Mouse (Mus musculus) gastrocnemius, adult 2 months (tissue): Measurements from ENCODE around the gene Caly. TPM values are rescaled to one million over a fixed set of nuclear protein-coding genes. Genes with fewer than 3 reads are reported as not detected.

Experiments used
- DNase-seq: peaks from one replicate; pipeline ENCODE4 v3.0.0; 2022
- H3K27ac ChIP-seq: fragments of 200-600 bp; 2 replicates; pipeline ENCODE4 v1.8.1; 2022; ENCODE audit warnings: mild to moderate bottlenecking
- H3K4me3 ChIP-seq: fragments of 200-600 bp; 2 replicates; pipeline ENCODE4 v1.8.1; 2022; ENCODE audit warnings: mild to moderate bottlenecking, moderate library complexity
- CTCF ChIP-seq: fragments of 200-600 bp; IDR thresholded peaks from 2 replicates; pipeline ENCODE4 v1.8.1; 2022; ENCODE audit warnings: antibody characterized with exemption, mild to moderate bottlenecking, moderate library complexity
- intact Hi-C: fragments of 180-260 bp; cut with DNase I; formaldehyde crosslinking; loops from one replicate; pipeline ENCODE4 v1.15.1; 2025
- total RNA-seq, 2 experiments: library from RNA; stranded (reverse); gene quantifications; 2 replicates each; pipeline ENCODE4 v1.2.3; 2021

Gene Caly
- total RNA-seq, 2 experiments from 2014 or later = 0.20 TPM; not detected in 1

GRCm38 (mm10) chr7:140049115-140049689 is 33.1 kb downstream of the Caly start:
- no peak overlapping the region for H3K27ac ChIP-seq
- peak overlapping the region; percentile 70 for H3K4me3 ChIP-seq
- TF ChIP-seq CTCF = no peak
- intact Hi-C loops = no loop called here
- peak; percentile 27 for DNase-seq

GRCm38 (mm10) chr7:140048361-140049114 is 33.8 kb downstream of the Caly start, which contains the start of gene Msx3:
Gene Msx3 (minus strand): TSS chr7:140049089.
- Histone ChIP-seq H3K27ac (no peak within 1 kb of the TSS), H3K4me3 (peak within 1 kb of the TSS; percentile 70)
- intact Hi-C loops = no loop called here
- TF ChIP-seq CTCF = no peak
- no peak for DNase-seq

- Histone ChIP-seq H3K4me3 (peak overlapping the region; percentile 70), H3K27ac (no peak overlapping the region)
- TF ChIP-seq CTCF = no peak
- intact Hi-C loops = no loop called here
- peak; percentile 76 for DNase-seq
These were observed 34.5 kb downstream of the Caly start for GRCm38 (mm10) chr7:140047811-140048311.

GRCm38 (mm10) chr7:140045546-140045945 is 36.8 kb downstream of the Caly start:
- DNase-seq = no peak
- intact Hi-C loops = no loop called here
- H3K27ac ChIP-seq = no peak overlapping the region
- H3K4me3 ChIP-seq = no peak overlapping the region
- TF ChIP-seq CTCF = no peak

GRCm38 (mm10) chr7:140042728-140043127 is 39.6 kb downstream of the Caly start:
- H3K4me3 ChIP-seq = no peak overlapping the region
- TF ChIP-seq CTCF = no peak
- intact Hi-C loops = no loop called here
- H3K27ac ChIP-seq = no peak overlapping the region
- DNase-seq = no peak

DNA sequence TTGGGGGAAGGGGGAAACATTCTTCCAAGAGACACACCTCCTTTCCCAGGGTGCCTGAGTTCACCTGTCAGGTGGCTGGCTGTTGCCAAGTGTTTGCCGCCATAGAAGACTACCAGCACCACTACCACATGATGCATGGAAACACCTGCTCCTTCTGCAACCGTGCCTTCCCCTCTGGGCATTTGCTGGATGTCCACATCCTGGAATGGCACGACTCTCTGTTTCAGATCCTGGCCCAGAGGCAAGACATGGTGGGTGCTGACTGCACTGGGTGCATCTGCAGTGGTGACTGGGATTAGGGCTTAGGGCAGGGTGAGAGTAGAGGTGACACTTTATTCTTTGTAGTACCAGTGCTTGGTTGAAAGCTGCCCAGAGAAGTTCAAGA is 45.2 kb downstream of the Caly start:
- no peak for TF ChIP-seq CTCF
- intact Hi-C loops = loop anchor here (5.0 kb wide), 1 partner anchor 80 kb away; the partner anchor contains the start of genes Echs1 and Paox
- H3K27ac ChIP-seq = no peak overlapping the region

DNA sequence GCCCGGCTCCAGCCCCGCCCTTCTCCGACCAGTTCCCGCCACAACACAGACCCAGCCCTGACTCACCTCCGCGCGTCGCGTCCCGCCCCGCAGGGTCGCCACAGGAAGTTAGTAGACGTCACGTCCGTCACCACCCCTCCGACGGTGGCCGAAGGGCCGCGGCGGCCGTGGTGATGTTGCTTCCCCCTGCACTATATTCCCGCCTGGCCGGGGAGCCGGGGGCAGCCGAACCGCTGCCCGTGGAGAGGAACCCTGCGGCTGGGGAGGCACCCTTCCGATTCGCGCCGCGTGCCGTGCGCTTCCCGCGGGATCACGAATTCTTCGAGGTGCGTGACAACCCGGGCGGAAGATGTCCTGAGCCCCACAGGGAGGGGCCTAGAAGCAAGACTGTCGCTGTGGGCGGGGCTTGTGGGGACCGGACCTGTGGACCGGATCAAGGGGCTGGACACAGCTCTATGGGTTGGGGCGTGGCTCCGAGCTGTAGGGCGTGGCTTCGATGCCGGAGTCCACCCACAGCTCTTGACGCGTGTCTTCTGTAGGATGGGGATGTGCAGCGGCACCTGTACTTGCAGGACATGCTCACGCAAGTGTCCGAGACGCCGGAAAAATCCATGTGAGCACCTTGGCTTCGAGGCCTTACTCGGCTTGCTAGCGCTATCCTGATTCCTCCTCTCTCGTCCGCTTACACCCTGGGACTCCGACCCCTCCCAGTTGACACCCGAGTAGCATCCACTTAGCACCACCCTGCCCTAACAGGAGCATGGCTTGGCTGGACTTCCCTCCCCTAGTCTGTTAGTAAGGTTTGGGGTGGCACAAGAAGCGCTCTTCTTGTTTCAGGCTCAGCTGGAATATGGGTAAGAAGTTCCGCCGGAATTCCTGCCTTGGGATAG is 45.8 kb downstream of the Caly start, which contains the start of the genes Zfp511 and Tubgcp2:
Gene Zfp511 (plus strand): TSS at position 111 of the 890 bp plus-strand sequence.
Gene Tubgcp2 (minus strand): TSS at position 389 of the 890 bp plus-strand sequence.
- no peak for TF ChIP-seq CTCF
- H3K27ac ChIP-seq = peak within 1 kb of the TSS; percentile 97
- intact Hi-C loops = loop anchor here (5.0 kb wide), 1 partner anchor 81 kb away; the partner anchor contains the start of genes Echs1 and Paox
- peak within 1 kb of the TSS; percentile 84 for H3K4me3 ChIP-seq
- DNase-seq = peak; percentile 98

More for the DNA sequence above, 45.2 kb downstream of the Caly start:
- H3K4me3 ChIP-seq = peak overlapping the region; percentile 84
- DNase-seq = no peak

DNA sequence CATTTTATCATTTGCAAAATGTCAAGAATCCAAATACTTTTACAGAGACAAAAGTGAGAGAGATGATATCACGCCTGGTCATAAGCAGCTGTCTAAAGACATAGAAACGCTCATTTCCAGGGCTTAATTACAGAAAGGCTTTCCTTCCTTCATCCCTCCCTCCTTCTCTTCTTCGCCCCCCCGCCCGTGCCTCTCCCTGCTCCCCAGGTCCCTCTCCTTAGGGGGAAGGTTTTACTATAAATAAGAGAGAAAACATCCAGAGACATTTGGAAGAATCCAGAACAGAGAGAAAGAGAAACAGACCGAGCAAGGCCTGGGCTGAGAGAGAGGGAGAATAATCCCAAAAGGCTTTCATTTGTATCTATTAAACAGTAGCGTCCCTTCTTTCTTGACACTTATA is 46.9 kb downstream of the Caly start:
- intact Hi-C loops = loop anchor here (5.0 kb wide), 1 partner anchor 82 kb away; the partner anchor contains the start of genes Echs1 and Paox
- TF ChIP-seq CTCF = no peak

GRCm38 (mm10) chr7:140033386-140033785 is 49.0 kb downstream of the Caly start:
- intact Hi-C loops = no loop called here
- Histone ChIP-seq H3K4me3 (no peak overlapping the region), H3K27ac (no peak overlapping the region)
- no peak for TF ChIP-seq CTCF
- DNase-seq = no peak

More for the DNA sequence above, 46.9 kb downstream of the Caly start:
- DNase-seq = no peak
- Histone ChIP-seq H3K27ac (peak overlapping the region; percentile 97), H3K4me3 (peak overlapping the region; percentile 84)

DNA sequence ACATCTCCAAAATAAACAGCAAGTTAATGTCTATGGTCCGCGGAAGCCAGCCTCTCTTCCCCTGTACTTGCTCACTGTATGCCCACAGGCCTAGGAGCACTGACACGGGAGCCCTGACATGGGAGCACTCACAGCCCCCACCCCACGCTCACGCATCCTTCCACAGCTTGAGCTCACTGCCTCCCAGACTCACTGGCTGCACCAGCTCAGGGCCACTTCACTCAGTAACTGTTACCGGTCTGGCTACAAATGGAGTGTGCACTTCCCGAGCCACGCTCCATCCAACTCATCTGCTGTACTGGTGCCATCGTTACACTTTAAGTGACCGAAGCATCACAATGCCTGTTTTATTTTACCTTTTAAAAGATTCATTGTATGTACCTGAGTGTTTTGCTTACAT is 50.0 kb downstream of the Caly start:
- H3K27ac ChIP-seq = no peak overlapping the region
- intact Hi-C loops = no loop called here
- no peak overlapping the region for H3K4me3 ChIP-seq
- no peak for TF ChIP-seq CTCF
- no peak for DNase-seq

GRCm38 (mm10) chr7:140031771-140032170 is 50.6 kb downstream of the Caly start:
- TF ChIP-seq CTCF = no peak
- DNase-seq = no peak
- Histone ChIP-seq H3K4me3 (no peak overlapping the region), H3K27ac (no peak overlapping the region)
- intact Hi-C loops = no loop called here

Other genes starting within 250 kb of the Caly start
- gene Adgra1, start 248.4 kb downstream of the Caly start, total RNA-seq = under 1 TPM in 1 of 2 experiments, not detected in 1; 0.08 TPM
- not detected for gene Kndc1, start 187.9 kb downstream of the Caly start, total RNA-seq
- not detected for gene Utf1, start 138.8 kb downstream of the Caly start, total RNA-seq
- gene 6430531B16Rik, start 103.8 kb downstream of the Caly start, total RNA-seq = not detected
- gene Adam8, start 90.0 kb downstream of the Caly start, total RNA-seq = under 1 TPM; 0.39 to 0.43 TPM
- 1 to 10 TPM; 8.4 to 8.6 TPM for gene Zfp511, start 46.2 kb downstream of the Caly start, total RNA-seq
- 10 to 100 TPM; 19.7 to 23.5 TPM for gene Tubgcp2, start 45.9 kb downstream of the Caly start, total RNA-seq
- not detected for gene Msx3, start 33.5 kb downstream of the Caly start, total RNA-seq
- not detected for gene Prap1, start 10.8 kb upstream of the Caly start, total RNA-seq
- gene Fuom, start 19.9 kb upstream of the Caly start, total RNA-seq = 10 to 100 TPM; 35.2 to 52.0 TPM
- gene Paox, start 33.3 kb upstream of the Caly start, total RNA-seq = 1 to 10 TPM; 3.6 to 5.1 TPM
- gene Echs1, start 33.9 kb upstream of the Caly start, total RNA-seq = 100 to 1,000 TPM; 116 to 201 TPM
- gene Mtg1, start 55.0 kb upstream of the Caly start, total RNA-seq = 10 to 100 TPM; 26.5 to 33.2 TPM
- under 1 TPM; 0.13 to 0.50 TPM for gene Sprn, start 72.3 kb upstream of the Caly start, total RNA-seq
- not detected for gene Olfr522, start 82.2 kb upstream of the Caly start, total RNA-seq
- not detected for gene Olfr523, start 90.7 kb upstream of the Caly start, total RNA-seq
- gene Olfr524, start 123.4 kb upstream of the Caly start, total RNA-seq = not detected
- not detected for gene Cd163l1, start 135.7 kb upstream of the Caly start, total RNA-seq
- not detected for gene 5830411N06Rik, start 164.7 kb upstream of the Caly start, total RNA-seq
- gene Olfr525, start 238.3 kb upstream of the Caly start, total RNA-seq = not detected